Mouse (Mus musculus): Measurements from ENCODE around the gene Mgat4c. TPM values are rescaled to one million over a fixed set of nuclear protein-coding genes. Genes with fewer than 3 reads are reported as not detected.
A peak's percentile ranks its signal among the peaks of the same experiment; 100 is the strongest.

Gene Mgat4c
- polyA plus RNA-seq, 1 experiment from 2014 or later, result 14.8 TPM

GRCm38 (mm10) chr10:102184726-102185125, 503.4 kb downstream of the Mgat4c start:
- Histone ChIP-seq H3K4me3 (replicated peaks) (no peak overlapping the region), H3K27me3 (replicated peaks) (no peaks in the 10 kb centered on the region), H3K4me1 (replicated peaks) (no peaks in the 10 kb centered on the region), H3K36me3 (no peaks in the 10 kb centered on the region), H3K9me3 (no peaks in the 10 kb centered on the region), H3K27ac (no peak overlapping the region), H3K9ac (no peak overlapping the region), H3K4me2 (replicated peaks) (no peak overlapping the region)
- 59% methylated on average over 3 of the region's 3 CpGs for WGBS
- ATAC-seq, result no peak

GRCm38 (mm10) chr10:102191646-102192045, 510.4 kb downstream of the Mgat4c start:
- no peak overlapping the region for H3K27ac ChIP-seq
- ATAC-seq, result no peak
- no peaks in the 10 kb centered on the region for H3K9me3 ChIP-seq
- H3K9ac ChIP-seq, result no peak overlapping the region
- WGBS, result 82% methylated on average over 1 of the region's 1 CpGs
- no peak overlapping the region for H3K4me3 ChIP-seq (replicated peaks)
- no peaks in the 10 kb centered on the region for H3K4me1 ChIP-seq (replicated peaks)
- H3K27me3 ChIP-seq (replicated peaks), result no peaks in the 10 kb centered on the region
- H3K4me2 ChIP-seq (replicated peaks), result no peak overlapping the region
- no peaks in the 10 kb centered on the region for H3K36me3 ChIP-seq

- no peak for ATAC-seq
- Histone ChIP-seq H3K4me1 (replicated peaks) (no peaks in the 10 kb centered on the region), H3K4me2 (replicated peaks) (no peak overlapping the region), H3K9ac (no peak overlapping the region), H3K4me3 (replicated peaks) (no peak overlapping the region), H3K27ac (no peak overlapping the region), H3K36me3 (no peaks in the 10 kb centered on the region), H3K27me3 (replicated peaks) (no peaks in the 10 kb centered on the region), H3K9me3 (no peaks in the 10 kb centered on the region)
- 86% methylated on average over 4 of the region's 4 CpGs for WGBS
These were observed 515.6 kb downstream of the Mgat4c start for GRCm38 (mm10) chr10:102196850-102197249.

- H3K36me3 ChIP-seq, result no peaks in the 10 kb centered on the region
- 83% methylated on average over 6 of the region's 6 CpGs for WGBS
- no peak for ATAC-seq
- no peak overlapping the region for H3K4me2 ChIP-seq (replicated peaks)
- no peak overlapping the region for H3K27ac ChIP-seq
- no peak overlapping the region for H3K4me3 ChIP-seq (replicated peaks)
- H3K9ac ChIP-seq, result no peak overlapping the region
- H3K4me1 ChIP-seq (replicated peaks), result no peaks in the 10 kb centered on the region
- H3K9me3 ChIP-seq, result no peaks in the 10 kb centered on the region
- H3K27me3 ChIP-seq (replicated peaks), result no peaks in the 10 kb centered on the region
These were observed 557.4 kb downstream of the Mgat4c start for GRCm38 (mm10) chr10:102238558-102239211.

- Histone ChIP-seq H3K4me1 (replicated peaks) (no peaks in the 10 kb centered on the region), H3K4me2 (replicated peaks) (no peak overlapping the region), H3K9ac (no peak overlapping the region), H3K9me3 (no peaks in the 10 kb centered on the region), H3K27me3 (replicated peaks) (no peaks in the 10 kb centered on the region), H3K36me3 (no peaks in the 10 kb centered on the region), H3K4me3 (replicated peaks) (no peak overlapping the region), H3K27ac (no peak overlapping the region)
- ATAC-seq, result no peak
These were observed 562.6 kb downstream of the Mgat4c start for GRCm38 (mm10) chr10:102243897-102244296.

GRCm38 (mm10) chr10:102244601-102245000, 563.3 kb downstream of the Mgat4c start:
- H3K4me3 ChIP-seq (replicated peaks), result no peak overlapping the region
- H3K4me2 ChIP-seq (replicated peaks), result no peak overlapping the region
- ATAC-seq, result no peak
- no peaks in the 10 kb centered on the region for H3K36me3 ChIP-seq
- H3K4me1 ChIP-seq (replicated peaks), result no peaks in the 10 kb centered on the region
- 74% methylated on average over 5 of the region's 5 CpGs for WGBS
- no peak overlapping the region for H3K27ac ChIP-seq
- no peaks in the 10 kb centered on the region for H3K9me3 ChIP-seq
- H3K27me3 ChIP-seq (replicated peaks), result no peaks in the 10 kb centered on the region
- no peak overlapping the region for H3K9ac ChIP-seq

- no peak overlapping the region for H3K4me3 ChIP-seq (replicated peaks)
- H3K27ac ChIP-seq, result no peak overlapping the region
- H3K36me3 ChIP-seq, result no peaks in the 10 kb centered on the region
- H3K4me2 ChIP-seq (replicated peaks), result no peak overlapping the region
- H3K4me1 ChIP-seq (replicated peaks), result no peaks in the 10 kb centered on the region
- 88% methylated on average over 9 of the region's 9 CpGs for WGBS
- no peaks in the 10 kb centered on the region for H3K27me3 ChIP-seq (replicated peaks)
- H3K9ac ChIP-seq, result no peak overlapping the region
- ATAC-seq, result no peak
- H3K9me3 ChIP-seq, result no peaks in the 10 kb centered on the region
These were observed 564.0 kb downstream of the Mgat4c start for GRCm38 (mm10) chr10:102245269-102245668.

GRCm38 (mm10) chr10:102308892-102309479, 627.7 kb downstream of the Mgat4c start:
- no peak for ATAC-seq
- H3K36me3 ChIP-seq, result no peaks in the 10 kb centered on the region
- no peak overlapping the region for H3K4me3 ChIP-seq (replicated peaks)
- no peaks in the 10 kb centered on the region for H3K27me3 ChIP-seq (replicated peaks)
- no peaks in the 10 kb centered on the region for H3K4me1 ChIP-seq (replicated peaks)
- no peaks in the 10 kb centered on the region for H3K9me3 ChIP-seq
- no peak overlapping the region for H3K9ac ChIP-seq
- H3K4me2 ChIP-seq (replicated peaks), result no peak overlapping the region
- no peak overlapping the region for H3K27ac ChIP-seq
- WGBS, result 75% methylated on average over 5 of the region's 5 CpGs

- H3K9me3 ChIP-seq, result no peaks in the 10 kb centered on the region
- WGBS, result 67% methylated on average over 5 of the region's 5 CpGs
- H3K4me2 ChIP-seq (replicated peaks), result no peak overlapping the region
- no peak overlapping the region for H3K27ac ChIP-seq
- H3K36me3 ChIP-seq, result no peaks in the 10 kb centered on the region
- H3K27me3 ChIP-seq (replicated peaks), result no peaks in the 10 kb centered on the region
- no peaks in the 10 kb centered on the region for H3K4me1 ChIP-seq (replicated peaks)
- H3K4me3 ChIP-seq (replicated peaks), result no peak overlapping the region
- ATAC-seq, result no peak
- no peak overlapping the region for H3K9ac ChIP-seq
These were observed 684.5 kb downstream of the Mgat4c start for GRCm38 (mm10) chr10:102365685-102366381.

- Histone ChIP-seq H3K4me2 (replicated peaks) (no peak overlapping the region), H3K27me3 (replicated peaks) (no peaks in the 10 kb centered on the region), H3K9ac (no peak overlapping the region), H3K9me3 (no peaks in the 10 kb centered on the region), H3K4me3 (replicated peaks) (no peak overlapping the region), H3K36me3 (no peaks in the 10 kb centered on the region), H3K4me1 (replicated peaks) (no peaks in the 10 kb centered on the region), H3K27ac (no peak overlapping the region)
- ATAC-seq, result no peak
- 75% methylated on average over 1 of the region's 1 CpGs for WGBS
These were observed 689.3 kb downstream of the Mgat4c start for GRCm38 (mm10) chr10:102370576-102370975.

GRCm38 (mm10) chr10:102372111-102372510, 690.8 kb downstream of the Mgat4c start:
- Histone ChIP-seq H3K4me2 (replicated peaks) (no peak overlapping the region), H3K9ac (no peak overlapping the region), H3K27ac (no peak overlapping the region), H3K36me3 (no peaks in the 10 kb centered on the region), H3K4me1 (replicated peaks) (no peaks in the 10 kb centered on the region), H3K4me3 (replicated peaks) (no peak overlapping the region), H3K27me3 (replicated peaks) (no peaks in the 10 kb centered on the region), H3K9me3 (no peaks in the 10 kb centered on the region)
- ATAC-seq, result no peak

- ATAC-seq, result peak; percentile 99
- WGBS, result 56% methylated on average over 4 of the region's 4 CpGs
These were observed 692.8 kb downstream of the Mgat4c start for GRCm38 (mm10) chr10:102374061-102374460.

GRCm38 (mm10) chr10:102377377-102377776, 696.1 kb downstream of the Mgat4c start:
- H3K27ac ChIP-seq, result no peak overlapping the region
- 68% methylated on average over 4 of the region's 4 CpGs for WGBS
- no peaks in the 10 kb centered on the region for H3K27me3 ChIP-seq (replicated peaks)
- no peaks in the 10 kb centered on the region for H3K36me3 ChIP-seq
- H3K9ac ChIP-seq, result no peak overlapping the region
- H3K4me1 ChIP-seq (replicated peaks), result no peaks in the 10 kb centered on the region
- no peak overlapping the region for H3K4me3 ChIP-seq (replicated peaks)
- no peaks in the 10 kb centered on the region for H3K9me3 ChIP-seq
- no peak overlapping the region for H3K4me2 ChIP-seq (replicated peaks)
- ATAC-seq, result no peak

More at GRCm38 (mm10) chr10:102374061-102374460, 692.8 kb downstream of the Mgat4c start:
- Histone ChIP-seq H3K36me3 (no peaks in the 10 kb centered on the region), H3K9me3 (no peaks in the 10 kb centered on the region), H3K9ac (no peak overlapping the region), H3K27ac (0 out of 2 replicates have a peak overlapping the region, but pooled peaks have one; percentile 17), H3K4me1 (replicated peaks) (no peaks in the 10 kb centered on the region), H3K4me3 (replicated peaks) (no peak overlapping the region), H3K27me3 (replicated peaks) (no peaks in the 10 kb centered on the region), H3K4me2 (replicated peaks) (no peak overlapping the region)
